Mouse (Mus musculus) neural tube, embryonic 14.5 days (tissue): Measurements from ENCODE around the gene Atn1. TPM values are rescaled to one million over a fixed set of nuclear protein-coding genes. Genes with fewer than 3 reads are reported as not detected.

Experiments
- ATAC-seq: fragments of 200-750 bp; cut with Nextera tagmentation; 2 replicates; pipeline ENCODE4 v1.8.0; 2017; ENCODE audit warnings: low read depth, mild to moderate bottlenecking, moderate TSS enrichment, moderate library complexity
- H3K27ac ChIP-seq: fragments of 300-500 bp; sonication (generic); 2 replicates; pipeline ENCODE4 v1.5.1; 2014; ENCODE audit warnings: low read depth, mild to moderate bottlenecking, control low read depth, low read length, moderate library complexity, mixed read lengths
- H3K27me3 ChIP-seq: fragments of 300-500 bp; sonication (generic); 2 replicates; pipeline ENCODE4 v1.6.1; 2014; ENCODE audit warnings: low read length; ENCODE audit not compliant: control insufficient read depth, insufficient read depth
- H3K36me3 ChIP-seq: fragments of 300-500 bp; sonication (generic); 2 replicates; pipeline ENCODE4 v1.6.1; 2014; ENCODE audit warnings: low read length, mixed read lengths; ENCODE audit not compliant: control insufficient read depth, insufficient read depth
- H3K4me1 ChIP-seq: fragments of 300-500 bp; sonication (generic); 2 replicates; pipeline ENCODE4 v1.6.1; 2014; ENCODE audit warnings: low read length; ENCODE audit not compliant: control insufficient read depth, insufficient read depth
- H3K4me2 ChIP-seq: fragments of 300-500 bp; sonication (generic); 2 replicates; pipeline ENCODE4 v1.6.1; 2014; ENCODE audit warnings: mild to moderate bottlenecking, low read depth, low read length, control low read depth
- H3K4me3 ChIP-seq: fragments of 300-500 bp; sonication (generic); 2 replicates; pipeline ENCODE4 v1.5.1; 2014; ENCODE audit warnings: low read depth, low read length, control low read depth, mixed read lengths
- H3K9ac ChIP-seq: fragments of 300-500 bp; sonication (generic); replicated peaks from 2 replicates; pipeline ENCODE4 v1.6.1; 2014; ENCODE audit warnings: low read depth, mild to moderate bottlenecking, control low read depth, low read length, mixed read lengths
- H3K9me3 ChIP-seq: fragments of 300-500 bp; sonication (generic); 2 replicates; pipeline ENCODE4 v1.6.1; 2016; ENCODE audit warnings: low read length; ENCODE audit not compliant: control insufficient read depth
- WGBS: fragments of 180-500 bp; shearing (Covaris S2); extraction: QIAGEN DNeasy Blood & Tissue Kit; methylation state at CpG from one replicate; pipeline ENCODE4 v1.1.7; 2014; 5-methylcytosine and 5-hydroxymethylcytosine counted together
- polyA plus RNA-seq: library from polyadenylated mRNA; unstranded; fragments of >200 nt; fragmentation: Nextera tagmentation; extraction: Ambion mirVana; gene quantifications from 2 replicates; pipeline ENCODE4 v1.2.1, GENCODE M21; 2014

The Atn1 gene
- polyA plus RNA-seq, 1 experiment from 2014 or later = 27.5 TPM

DNA sequence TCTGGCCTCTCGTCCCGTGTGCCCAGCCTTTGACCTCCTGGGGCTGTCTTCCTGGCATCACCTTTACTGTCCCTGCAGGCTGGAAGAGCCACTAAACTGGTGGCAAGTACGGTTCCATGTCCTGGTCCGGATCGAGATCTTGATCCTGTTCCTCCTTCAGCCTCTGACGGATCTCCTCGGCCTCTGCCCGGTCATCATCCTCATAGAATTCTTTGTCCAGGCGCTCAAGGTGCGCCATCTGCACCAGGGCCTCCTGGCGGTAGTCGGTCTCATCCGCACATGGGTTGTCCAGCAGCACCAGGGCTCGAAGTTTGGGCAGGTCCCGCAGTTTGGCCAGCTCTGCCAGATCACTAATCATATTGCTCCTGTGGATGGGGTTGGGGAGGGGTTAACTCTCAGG is 14.2 kb upstream of the Atn1 start:
- whole genome bisulfite sequencing = 90% methylated on average over 15 of the region's 15 CpGs
- H3K9ac ChIP-seq = no peak overlapping the region
- H3K4me3 ChIP-seq = no peak overlapping the region
- H3K27me3 ChIP-seq = no peaks in the 10 kb centered on the region; the same call in 1 of the 2 replicates
- H3K4me2 ChIP-seq = no peak overlapping the region
- H3K4me1 ChIP-seq = peaks cover 9% of the 10 kb centered on the region
- no peaks in the 10 kb centered on the region for H3K9me3 ChIP-seq
- H3K36me3 ChIP-seq = no peaks in the 10 kb centered on the region
- ATAC-seq = no peak
- H3K27ac ChIP-seq = no peak overlapping the region

DNA sequence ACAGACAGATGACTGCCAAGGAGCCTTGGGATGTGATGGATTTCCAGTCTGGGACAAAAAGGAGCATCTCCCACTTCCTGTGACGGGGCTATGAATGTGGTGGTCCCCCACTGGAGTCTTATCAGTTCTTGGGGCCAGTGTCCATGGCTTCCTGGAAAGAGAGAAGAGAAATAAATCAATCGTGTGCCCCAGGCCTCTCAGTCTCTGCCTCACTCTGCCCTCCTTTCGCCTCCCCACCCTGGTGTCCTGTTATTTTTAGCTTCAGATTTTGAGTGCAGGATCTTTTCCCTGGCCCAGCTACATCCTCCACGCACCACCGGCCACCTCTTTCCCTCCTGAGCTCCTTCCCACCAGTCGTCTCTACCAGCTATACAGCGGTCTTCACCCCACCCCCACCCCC is 13.7 kb upstream of the Atn1 start:
- ATAC-seq = no peak
- H3K9ac ChIP-seq = peak overlapping the region; percentile 57
- no peaks in the 10 kb centered on the region for H3K36me3 ChIP-seq
- H3K27me3 ChIP-seq = no peaks in the 10 kb centered on the region; the same call in 1 of the 2 replicates
- H3K9me3 ChIP-seq = no peaks in the 10 kb centered on the region
- H3K27ac ChIP-seq = peak overlapping the region; percentile 52
- peak overlapping the region; percentile 71 for H3K4me2 ChIP-seq
- WGBS = 56% methylated on average over 7 of the region's 7 CpGs
- peak overlapping the region; percentile 47 for H3K4me3 ChIP-seq
- H3K4me1 ChIP-seq = peaks cover 9% of the 10 kb centered on the region

DNA sequence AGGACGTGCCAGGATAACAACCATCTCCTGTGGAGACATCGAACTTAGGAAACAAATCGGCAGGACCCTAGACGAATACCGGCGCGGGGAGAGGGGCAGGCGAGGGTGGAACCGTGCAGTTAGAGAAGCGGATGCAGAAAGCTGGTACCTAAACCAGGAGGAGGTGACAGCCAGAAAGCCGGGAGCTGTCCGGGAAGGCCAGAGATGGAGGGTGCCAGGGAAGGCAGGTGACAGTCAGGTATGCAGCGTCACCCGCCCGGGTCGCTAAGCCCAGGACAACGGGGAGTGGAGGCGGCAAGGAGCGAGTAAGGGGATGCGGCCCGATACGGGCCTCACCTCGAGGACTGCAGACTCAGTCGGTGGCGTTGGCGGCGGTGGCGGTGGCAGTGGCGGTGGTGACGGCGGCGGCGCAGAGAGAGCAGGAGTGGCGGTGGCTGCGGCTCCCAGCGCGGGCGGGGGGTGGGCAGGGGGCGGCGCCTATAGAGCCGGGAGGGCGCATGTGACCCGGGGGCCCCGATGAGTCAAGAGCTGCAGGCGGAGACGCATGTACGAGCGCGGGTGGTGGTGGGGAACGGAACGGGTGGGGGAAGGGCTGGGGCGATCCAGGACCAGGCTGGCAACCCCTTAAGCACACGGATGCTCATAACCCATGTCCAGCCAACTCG is 12.9 kb upstream of the Atn1 start, which contains the start of gene Eno2:
Gene Eno2 (minus strand): TSS at position 573 of the 665 bp plus-strand sequence.
- Histone ChIP-seq H3K9me3 (no peaks in the 10 kb centered on the region), H3K4me1 (peaks cover 9% of the 10 kb centered on the region), H3K9ac (peak within 1 kb of the TSS; percentile 57), H3K4me3 (peak within 1 kb of the TSS; percentile 47), H3K27ac (peak within 1 kb of the TSS; percentile 64), H3K36me3 (no peaks in the 10 kb centered on the region), H3K4me2 (peak within 1 kb of the TSS; percentile 71), H3K27me3 (no peaks in the 10 kb centered on the region; the same call in 1 of the 2 replicates)
- WGBS = 2% methylated on average over 53 of the region's 54 CpGs
- peak; percentile 90 for ATAC-seq

DNA sequence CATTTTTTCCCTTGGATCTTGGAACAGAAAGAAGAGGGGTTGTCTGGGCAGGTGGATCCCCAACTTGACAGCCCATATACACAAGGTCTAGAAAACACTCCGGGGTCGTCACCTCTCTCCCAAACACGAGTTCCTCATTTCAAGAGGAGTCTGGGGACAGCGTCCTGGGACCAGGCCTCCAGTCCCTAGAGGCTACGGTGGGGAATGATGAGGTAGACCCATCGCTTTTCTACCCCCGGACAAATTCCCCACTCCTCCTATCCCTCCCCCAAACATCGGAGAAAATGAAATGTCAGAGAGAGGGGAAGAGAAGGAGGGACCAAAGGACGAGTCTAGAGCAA is 12.3 kb upstream of the Atn1 start:
- no peaks in the 10 kb centered on the region; the same call in 1 of the 2 replicates for H3K27me3 ChIP-seq
- H3K36me3 ChIP-seq = no peaks in the 10 kb centered on the region
- H3K9me3 ChIP-seq = no peaks in the 10 kb centered on the region
- peak overlapping the region; percentile 71 for H3K4me2 ChIP-seq
- peak; percentile 3; the same call in 1 of the 2 replicates for ATAC-seq
- H3K4me3 ChIP-seq = peak overlapping the region; percentile 47
- peaks cover 9% of the 10 kb centered on the region for H3K4me1 ChIP-seq
- peak overlapping the region; percentile 64; the same call in 1 of the 2 replicates for H3K27ac ChIP-seq
- WGBS = 5% methylated on average over 9 of the region's 9 CpGs
- peak overlapping the region; percentile 57; the same call in 1 of the 2 replicates for H3K9ac ChIP-seq

DNA sequence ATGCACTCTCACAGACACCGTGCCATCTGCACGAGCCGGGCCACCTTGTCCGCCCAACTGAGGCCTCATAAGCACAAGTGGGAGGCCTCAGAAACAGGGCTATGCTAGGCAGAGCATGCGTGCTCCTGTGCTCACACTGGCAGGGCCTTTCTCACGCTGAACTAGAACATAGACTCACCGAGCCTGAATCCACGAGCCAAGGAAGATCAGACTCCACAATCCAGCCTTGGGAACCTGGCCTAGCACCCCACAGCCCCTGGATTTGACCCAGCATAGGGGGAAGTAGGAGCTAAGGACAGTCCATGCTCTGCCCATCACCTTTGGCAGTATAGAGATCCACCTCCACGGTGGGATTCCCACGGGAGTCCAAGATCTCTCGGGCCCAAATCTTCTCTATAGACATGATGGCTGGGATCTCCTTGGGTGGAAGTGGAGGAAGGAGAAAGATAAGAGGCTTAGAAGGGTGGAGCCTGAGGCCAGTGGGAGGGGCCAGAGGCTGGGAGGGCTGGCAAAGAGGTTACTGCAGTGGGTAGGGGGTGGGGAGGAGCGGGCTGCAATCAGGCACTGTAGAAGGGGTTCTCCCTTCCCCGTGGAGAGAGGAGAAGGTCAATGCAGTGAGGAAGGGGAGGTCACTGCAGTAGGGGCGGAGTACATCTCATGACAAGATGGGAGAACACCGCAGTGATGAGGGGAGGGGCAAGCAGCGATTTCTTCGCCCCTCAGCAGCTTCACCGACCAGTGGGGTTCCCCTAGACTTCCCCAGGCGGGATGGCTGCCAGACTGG is 11.8 kb upstream of the Atn1 start:
- 28% methylated on average over 19 of the region's 19 CpGs for WGBS
- peak overlapping the region; percentile 71 for H3K4me2 ChIP-seq
- peak; percentile 39 for ATAC-seq

DNA sequence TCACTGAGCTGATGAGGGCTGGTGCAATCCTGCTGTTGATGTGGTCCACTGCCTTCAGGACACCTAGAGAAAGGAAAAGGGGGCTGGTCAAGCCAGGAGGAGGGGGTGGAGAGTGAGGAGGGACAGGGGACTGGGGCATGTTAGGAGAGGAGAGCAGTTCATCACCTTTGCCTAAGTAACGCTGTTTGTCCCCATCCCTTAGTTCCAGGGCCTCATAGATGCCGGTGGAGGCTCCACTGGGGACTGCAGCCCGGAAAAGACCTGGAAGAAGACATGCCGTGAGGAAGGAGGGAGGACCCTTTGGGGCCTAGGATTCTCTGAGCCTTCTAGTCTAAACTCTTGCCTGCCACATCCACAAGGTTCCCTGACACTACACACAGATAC is 11.2 kb upstream of the Atn1 start:
- no peak overlapping the region for H3K9ac ChIP-seq
- H3K27ac ChIP-seq = no peak overlapping the region
- no peaks in the 10 kb centered on the region; the same call in 1 of the 2 replicates for H3K27me3 ChIP-seq
- H3K36me3 ChIP-seq = no peaks in the 10 kb centered on the region
- 50% methylated on average over 4 of the region's 4 CpGs for WGBS
- peaks cover 9% of the 10 kb centered on the region for H3K4me1 ChIP-seq
- no peak for ATAC-seq
- peak overlapping the region; percentile 71; the same call in 1 of the 2 replicates for H3K4me2 ChIP-seq
- H3K4me3 ChIP-seq = peak overlapping the region; percentile 47; the same call in 1 of the 2 replicates
- no peaks in the 10 kb centered on the region for H3K9me3 ChIP-seq

More for the DNA sequence above, 11.8 kb upstream of the Atn1 start:
- Histone ChIP-seq H3K27me3 (no peaks in the 10 kb centered on the region; the same call in 1 of the 2 replicates), H3K4me1 (peaks cover 9% of the 10 kb centered on the region), H3K9ac (peak overlapping the region; percentile 57; the same call in 1 of the 2 replicates), H3K4me3 (peak overlapping the region; percentile 47), H3K27ac (no peak overlapping the region), H3K36me3 (no peaks in the 10 kb centered on the region), H3K9me3 (no peaks in the 10 kb centered on the region)

DNA sequence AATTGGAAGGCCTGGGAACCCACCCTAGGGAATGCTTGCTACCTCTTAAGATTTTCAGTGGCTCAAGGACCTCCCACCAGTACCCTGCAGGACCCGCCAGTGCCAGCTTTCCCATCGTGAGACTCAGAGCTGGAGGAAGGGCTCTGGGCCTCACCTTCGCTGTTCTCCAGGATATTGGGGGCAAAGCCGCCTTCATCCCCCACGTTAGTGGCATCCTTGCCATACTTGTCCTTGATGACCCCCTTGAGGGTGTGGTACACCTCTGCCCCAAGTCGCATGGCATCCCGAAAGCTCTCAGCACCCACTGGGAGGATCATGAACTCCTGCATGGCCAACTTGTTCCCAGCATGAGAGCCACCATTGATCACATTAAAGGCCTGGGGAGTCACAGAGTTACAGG is 9.6 kb upstream of the Atn1 start:
- no peaks in the 10 kb centered on the region for H3K36me3 ChIP-seq
- peaks cover 9% of the 10 kb centered on the region for H3K4me1 ChIP-seq
- H3K9ac ChIP-seq = no peak overlapping the region
- H3K27ac ChIP-seq = no peak overlapping the region
- no peak overlapping the region for H3K4me3 ChIP-seq
- H3K4me2 ChIP-seq = no peak overlapping the region
- H3K27me3 ChIP-seq = no peaks in the 10 kb centered on the region; the same call in 1 of the 2 replicates
- 85% methylated on average over 7 of the region's 7 CpGs for WGBS
- no peaks in the 10 kb centered on the region for H3K9me3 ChIP-seq
- ATAC-seq = no peak

DNA sequence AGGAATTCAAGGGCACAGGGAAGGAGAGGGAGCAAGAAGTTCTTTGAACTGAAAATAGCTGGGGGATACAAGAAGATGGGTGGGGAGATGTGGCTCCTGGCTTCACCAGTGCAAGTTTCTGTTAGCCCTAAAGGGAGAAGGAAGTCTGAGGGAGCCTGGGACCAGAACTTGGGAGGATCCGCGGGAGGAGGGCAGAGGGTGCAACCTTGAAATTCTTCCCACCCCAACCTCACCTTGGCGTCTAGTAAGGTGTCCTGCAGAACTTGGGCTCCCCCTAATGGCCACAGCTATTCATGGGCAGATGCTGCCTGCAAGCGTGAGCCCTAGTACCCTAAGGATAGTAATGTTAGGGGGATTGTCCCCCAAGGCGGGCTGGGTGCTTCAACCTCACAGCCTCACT is 2.9 kb upstream of the Atn1 start:
- no peak overlapping the region for H3K4me2 ChIP-seq
- no peak for ATAC-seq
- no peaks in the 10 kb centered on the region for H3K27me3 ChIP-seq
- no peak overlapping the region for H3K27ac ChIP-seq
- peaks cover 33% of the 10 kb centered on the region; the same call in 1 of the 2 replicates for H3K4me1 ChIP-seq
- no peak overlapping the region for H3K9ac ChIP-seq
- no peak overlapping the region for H3K4me3 ChIP-seq
- whole genome bisulfite sequencing = 1% methylated on average over 5 of the region's 5 CpGs
- no peaks in the 10 kb centered on the region for H3K9me3 ChIP-seq
- H3K36me3 ChIP-seq = no peaks in the 10 kb centered on the region

DNA sequence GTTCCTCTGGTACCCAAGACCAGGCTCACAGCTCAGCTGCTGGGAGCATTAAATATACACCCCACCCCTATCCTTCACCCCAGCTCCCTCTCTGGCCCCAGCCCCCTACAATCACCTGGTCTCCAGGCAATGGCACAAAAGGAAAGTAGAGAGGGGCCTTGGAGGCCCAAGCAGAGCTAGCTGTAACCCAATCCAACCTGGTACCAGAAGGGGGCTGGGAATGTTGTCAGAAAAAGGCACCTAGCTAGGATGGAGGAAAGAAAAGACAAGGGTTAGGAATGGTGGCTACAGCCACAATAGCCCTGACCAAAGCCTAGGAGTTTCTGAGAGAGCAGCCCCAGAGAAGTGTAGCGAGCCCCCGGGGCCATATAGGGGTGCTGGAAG is 2.5 kb upstream of the Atn1 start:
- Histone ChIP-seq H3K9me3 (no peaks in the 10 kb centered on the region), H3K4me3 (no peak overlapping the region), H3K27me3 (no peaks in the 10 kb centered on the region), H3K27ac (peak overlapping the region; percentile 53), H3K36me3 (no peaks in the 10 kb centered on the region), H3K4me2 (peak overlapping the region; percentile 63; the same call in 1 of the 2 replicates), H3K4me1 (peaks cover 37% of the 10 kb centered on the region; the same call in 1 of the 2 replicates), H3K9ac (no peak overlapping the region)
- no peak for ATAC-seq
- 58% methylated on average over 2 of the region's 2 CpGs for WGBS
